Mouse (Mus musculus) testis, adult 2 months (tissue): ENCODE results near the gene Zfp768. TPM values are rescaled to one million over a fixed set of nuclear protein-coding genes. Genes with fewer than 3 reads are reported as not detected.

ENCODE experiments used
- H3K27ac ChIP-seq: fragments of 200-500 bp; 2 replicates; pipeline ENCODE4 v1.5.1; 2012; ENCODE audit warnings: low read depth, low read length; ENCODE audit not compliant: control insufficient read depth, insufficient read depth
- H3K27me3 ChIP-seq: fragments of 200-500 bp; 2 replicates; pipeline ENCODE4 v1.6.1; 2012; ENCODE audit warnings: mild to moderate bottlenecking, low read length, moderate library complexity; ENCODE audit not compliant: control insufficient read depth, insufficient read depth
- H3K36me3 ChIP-seq: fragments of 200-500 bp; 2 replicates; pipeline ENCODE4 v1.6.1; 2012; ENCODE audit warnings: mild to moderate bottlenecking, low read length; ENCODE audit not compliant: control insufficient read depth, insufficient read depth
- H3K4me1 ChIP-seq: fragments of 200-500 bp; 2 replicates; pipeline ENCODE4 v1.6.1; 2012; ENCODE audit warnings: low read length; ENCODE audit not compliant: control insufficient read depth, insufficient read depth
- H3K4me3 ChIP-seq: fragments of 200-500 bp; 2 replicates; pipeline ENCODE4 v1.5.1; 2012; ENCODE audit warnings: low read depth, mild to moderate bottlenecking, low read length, moderate library complexity, mixed read lengths; ENCODE audit not compliant: control insufficient read depth
- CTCF ChIP-seq: fragments of 200-500 bp; IDR thresholded peaks from 2 replicates; pipeline ENCODE4 v1.5.1; 2012; ENCODE audit warnings: low read depth, mild to moderate bottlenecking, inconsistent platforms, low read length, moderate library complexity; ENCODE audit not compliant: control insufficient read depth, insufficient read depth, insufficient replicate concordance
- POLR2A ChIP-seq: fragments of 200-500 bp; IDR thresholded peaks from 2 replicates; pipeline ENCODE4 v1.6.1; 2012; ENCODE audit warnings: low read depth, mild to moderate bottlenecking, inconsistent platforms, low read length, moderate library complexity; ENCODE audit not compliant: control insufficient read depth
- polyA plus RNA-seq: library from polyadenylated mRNA; depleted of rRNA; stranded (reverse); fragments of >200 nt; gene quantifications from 2 replicates; pipeline ENCODE4 v1.2.3, GENCODE M21; 2012; rRNA removed

The Zfp768 gene
- polyA plus RNA-seq, 1 experiment, result 42.7 TPM

GRCm38 (mm10) chr7:127296098-127296497 is 49.3 kb downstream of the Zfp768 start, which contains the start of gene Itgal:
TSS of gene Itgal (plus strand) at chr7:127296260.
- Histone ChIP-seq H3K36me3 (no peaks in the 10 kb centered on the region), H3K27ac (no peak within 1 kb of the TSS), H3K27me3 (no peaks in the 10 kb centered on the region), H3K4me1 (peaks cover 5% of the 10 kb centered on the region), H3K4me3 (no peak within 1 kb of the TSS; the same call in 1 of the 2 replicates)
- TF ChIP-seq CTCF (no peak), POLR2A (no peak)

Other genes with a start within 250 kb of the Zfp768 start
- gene Qprt, start 223.4 kb downstream of the Zfp768 start, polyA plus RNA-seq, result 0.05 and 0.22 TPM in 2 replicates
- 0.09 and 0.10 TPM in 2 replicates for gene Spn, start 207.8 kb downstream of the Zfp768 start, polyA plus RNA-seq
- gene Cd2bp2, start 149.5 kb downstream of the Zfp768 start, polyA plus RNA-seq, result 19.6 and 27.8 TPM in 2 replicates
- gene Tbc1d10b, start 137.1 kb downstream of the Zfp768 start, polyA plus RNA-seq, result 5.1 and 6.3 TPM in 2 replicates
- gene Mylpf, start 136.7 kb downstream of the Zfp768 start, polyA plus RNA-seq, result 1.3 and 1.4 TPM in 2 replicates
- gene Zfp553, start 112.5 kb downstream of the Zfp768 start, polyA plus RNA-seq, result 3.4 and 3.7 TPM in 2 replicates
- gene Sept1, start 112.5 kb downstream of the Zfp768 start, polyA plus RNA-seq, result 2.8 and 3.2 TPM in 2 replicates
- 41.0 and 48.4 TPM in 2 replicates for gene Zfp771, start 101.3 kb downstream of the Zfp768 start, polyA plus RNA-seq
- gene Dctpp1, start 84.9 kb downstream of the Zfp768 start, polyA plus RNA-seq, result 22.2 and 23.7 TPM in 2 replicates
- gene Sephs2, start 71.5 kb downstream of the Zfp768 start, polyA plus RNA-seq, result 79.1 and 84.0 TPM in 2 replicates
- gene Itgal, start 49.3 kb downstream of the Zfp768 start, polyA plus RNA-seq, result 0.79 and 0.93 TPM in 2 replicates
- 1.0 and 1.4 TPM in 2 replicates for gene Zfp747, start 30.5 kb upstream of the Zfp768 start, polyA plus RNA-seq
- 0.32 and 0.37 TPM in 2 replicates for gene 9130019O22Rik, start 41.6 kb upstream of the Zfp768 start, polyA plus RNA-seq
- 6.2 and 6.7 TPM in 2 replicates for gene E430018J23Rik, start 48.0 kb upstream of the Zfp768 start, polyA plus RNA-seq
- 0.30 and 0.31 TPM in 2 replicates for gene Zfp764, start 61.2 kb upstream of the Zfp768 start, polyA plus RNA-seq
- gene Zfp688, start 76.5 kb upstream of the Zfp768 start, polyA plus RNA-seq, result 18.6 and 30.1 TPM in 2 replicates
- 11.2 and 12.7 TPM in 2 replicates for gene Zfp689, start 103.6 kb upstream of the Zfp768 start, polyA plus RNA-seq
- gene Prr14, start 114.0 kb upstream of the Zfp768 start, polyA plus RNA-seq, result 55.4 and 58.4 TPM in 2 replicates
- 42.8 and 44.8 TPM in 2 replicates for gene Fbrs, start 133.6 kb upstream of the Zfp768 start, polyA plus RNA-seq
- gene Srcap, start 166.4 kb upstream of the Zfp768 start, polyA plus RNA-seq, result 13.7 and 20.0 TPM in 2 replicates
- 6.1 and 6.6 TPM in 2 replicates for gene Gm42715, start 174.0 kb upstream of the Zfp768 start, polyA plus RNA-seq
- gene Tmem265, start 215.8 kb upstream of the Zfp768 start, polyA plus RNA-seq, result 4.3 and 4.5 TPM in 2 replicates
- gene Phkg2, start 227.8 kb upstream of the Zfp768 start, polyA plus RNA-seq, result 1,776 and 1,820 TPM in 2 replicates
- 200 and 220 TPM in 2 replicates for gene Ccdc189, start 243.0 kb upstream of the Zfp768 start, polyA plus RNA-seq
- 56.5 and 63.5 TPM in 2 replicates for gene Rnf40, start 243.2 kb upstream of the Zfp768 start, polyA plus RNA-seq